Mouse (Mus musculus) layer of hippocampus, adult 2 months (tissue): ENCODE results near the gene Crb1. TPM values are rescaled to one million over a fixed set of nuclear protein-coding genes. Genes with fewer than 3 reads are reported as not detected.

ENCODE experiments used
- DNase-seq, 2 experiments: peaks; one replicate each; pipeline ENCODE4 v3.0.0; 2022; ENCODE audit warnings: low spot score in 2 of 2
- H3K27ac ChIP-seq: fragments of 200-600 bp; 2 replicates; pipeline ENCODE4 v1.8.1; 2022
- H3K4me3 ChIP-seq: fragments of 200-600 bp; 2 replicates; pipeline ENCODE4 v1.8.1; 2022; ENCODE audit warnings: mild to moderate bottlenecking
- CTCF ChIP-seq: fragments of 200-600 bp; conservative IDR thresholded peaks from 2 replicates; pipeline ENCODE4 v1.8.1; 2022; ENCODE audit warnings: antibody characterized with exemption, mild to moderate bottlenecking, moderate library complexity
- total RNA-seq, 2 experiments: library from RNA; stranded (reverse); gene quantifications; 2 replicates each; pipeline ENCODE4 v1.2.3; 2021

The Crb1 gene
- total RNA-seq, 2 experiments from 2014 or later, result 0.32 to 0.82 TPM

- H3K4me3 ChIP-seq, result no peak overlapping the region
- DNase-seq, result no peak
- TF ChIP-seq CTCF, result no peak
- no peak overlapping the region for H3K27ac ChIP-seq
Observed at GRCm38 (mm10) chr1:139378861-139379620, 2.1 kb upstream of the Crb1 start.

- no peak overlapping the region for H3K27ac ChIP-seq
- no peak for DNase-seq
- no peak for TF ChIP-seq CTCF
- no peak overlapping the region for H3K4me3 ChIP-seq
Observed at GRCm38 (mm10) chr1:139375900-139376299, 1.0 kb downstream of the Crb1 start.

GRCm38 (mm10) chr1:139371341-139371740 lies 5.6 kb downstream of the Crb1 start:
- TF ChIP-seq CTCF, result no peak
- no peak overlapping the region for H3K4me3 ChIP-seq
- H3K27ac ChIP-seq, result no peak overlapping the region
- DNase-seq, result no peak

GRCm38 (mm10) chr1:139348566-139348965 lies 28.3 kb downstream of the Crb1 start:
- DNase-seq, result no peak
- Histone ChIP-seq H3K27ac (no peak overlapping the region), H3K4me3 (no peak overlapping the region)
- TF ChIP-seq CTCF, result no peak

GRCm38 (mm10) chr1:139346602-139347371 lies 30.1 kb downstream of the Crb1 start:
- no peak for TF ChIP-seq CTCF
- Histone ChIP-seq H3K27ac (peak overlapping the region; percentile 70), H3K4me3 (no peak overlapping the region)
- peak; percentile 19 to 50 for DNase-seq

- DNase-seq, result no peak
- H3K27ac ChIP-seq, result peak overlapping the region; percentile 46; the same call in 1 of the 2 replicates
Observed at GRCm38 (mm10) chr1:139346030-139346601, 30.8 kb downstream of the Crb1 start.

GRCm38 (mm10) chr1:139340178-139340859 lies 36.6 kb downstream of the Crb1 start:
- H3K27ac ChIP-seq, result no peak overlapping the region
- peak; percentile 73 for TF ChIP-seq CTCF
- DNase-seq, result peak; percentile 14 to 50
- H3K4me3 ChIP-seq, result no peak overlapping the region

More at GRCm38 (mm10) chr1:139346030-139346601, 30.8 kb downstream of the Crb1 start:
- no peak overlapping the region for H3K4me3 ChIP-seq
- TF ChIP-seq CTCF, result no peak

GRCm38 (mm10) chr1:139336997-139337396 lies 39.9 kb downstream of the Crb1 start:
- TF ChIP-seq CTCF, result no peak
- H3K4me3 ChIP-seq, result no peak overlapping the region
- H3K27ac ChIP-seq, result no peak overlapping the region
- no peak for DNase-seq

- DNase-seq, result no peak
- Histone ChIP-seq H3K27ac (no peak overlapping the region), H3K4me3 (no peak overlapping the region)
- no peak for TF ChIP-seq CTCF
Observed at GRCm38 (mm10) chr1:139328811-139329210, 48.1 kb downstream of the Crb1 start.

- no peak overlapping the region for H3K27ac ChIP-seq
- no peak overlapping the region for H3K4me3 ChIP-seq
- TF ChIP-seq CTCF, result no peak
- peak; percentile 36 to 43 for DNase-seq
Observed at GRCm38 (mm10) chr1:139328286-139328685, 48.6 kb downstream of the Crb1 start.

- no peak overlapping the region for H3K27ac ChIP-seq
- DNase-seq, result no peak
- peak; percentile 56 for TF ChIP-seq CTCF
- no peak overlapping the region for H3K4me3 ChIP-seq
Observed at GRCm38 (mm10) chr1:139325378-139325777, 51.5 kb downstream of the Crb1 start.

- no peak overlapping the region for H3K27ac ChIP-seq
- DNase-seq, result no peak
- TF ChIP-seq CTCF, result no peak
- H3K4me3 ChIP-seq, result no peak overlapping the region
Observed at GRCm38 (mm10) chr1:139319798-139320197, 57.1 kb downstream of the Crb1 start.
